In genomic region chr2:179522141-179522540, GRCm38 (mm10) we compare ENCODE assay signal across 13 mouse cellular contexts.
A peak's percentile ranks its signal among the peaks of the same experiment; 100 is the strongest.
DNase-seq lines count a peak whose midpoint lies in the region; ATAC-seq and TF ChIP-seq lines count a peak whose summit lies in the region.
"Had no signal": no experiment of that assay in that cellular context is flagged by ENCODE, and none has a peak within 500 bp of the region (broad histone marks: within the 10 kb centered on the region; RNA-seq: fewer than 3 reads in every experiment).

No protein-coding gene starts in this region.

- TF ChIP-seq CTCF in kidney, adult 2 months (conservative IDR thresholded peaks at IDR 0.05; ENCODE audit: insufficient read depth, insufficient read length, low read depth, low read length): no peak

- H3K4me3 ChIP-seq in forebrain, embryonic 13.5 days: no peak overlapping the region
- no peak overlapping the region for H3K4me3 ChIP-seq in midbrain, embryonic 11.5 days (ENCODE audit: low read depth, low read length)
- no peak overlapping the region for H3K4me3 ChIP-seq in kidney, adult 2 months (ENCODE audit: insufficient read depth, low read depth, low read length)
- H3K4me3 ChIP-seq: heart, embryonic 10.5 days had no signal

- H3K4me1 ChIP-seq in forebrain, embryonic 13.5 days: peaks cover 76% of the 10 kb centered on the region
- peaks cover 24% of the 10 kb centered on the region for H3K4me1 ChIP-seq in midbrain, embryonic 11.5 days (ENCODE audit: control insufficient read depth, insufficient read depth, low read length)
- no peaks in the 10 kb centered on the region for H3K4me1 ChIP-seq in kidney, adult 2 months (ENCODE audit: control insufficient read depth, insufficient read depth, low read length)

- no peaks in the 10 kb centered on the region for H3K36me3 ChIP-seq in forebrain, embryonic 13.5 days (ENCODE audit: poor library complexity, severe bottlenecking)
- no peaks in the 10 kb centered on the region for H3K36me3 ChIP-seq in midbrain, embryonic 11.5 days (ENCODE audit: control insufficient read depth, insufficient read depth, low read length)
- H3K36me3 ChIP-seq in kidney, adult 2 months (ENCODE audit: control insufficient read depth, insufficient read depth, low read length): no peaks in the 10 kb centered on the region
- H3K36me3 ChIP-seq: heart, embryonic 10.5 days had no signal

- no peak for TF ChIP-seq POLR2A in kidney, adult 2 months (IDR thresholded peaks at IDR 0.05; ENCODE audit: low read depth, low read length)

- peak; percentile 19 for DNase-seq in cerebellum, adult 8-10 months
- no peak for DNase-seq in cerebellum, adult 11-12 months
- peak; percentile 14 for DNase-seq in Muller cell, postnatal 12 days (ENCODE audit: inconsistent ontology term)
- peak; percentile 81 for DNase-seq in midbrain, embryonic 11.5 days (ENCODE audit: low spot score, missing footprints)
- DNase-seq in frontal cortex, postnatal 36 days (ENCODE audit: low spot score in 2 of 2): no peak
- no peak for DNase-seq in layer of hippocampus, adult 9-10 months (ENCODE audit: low spot score)
- no peak for DNase-seq in kidney, adult 2 months
- DNase-seq: adrenal gland, postnatal 36 days; lung, embryonic 14.5 days; thymus, adult 2 months had no signal

- ATAC-seq in forebrain, embryonic 13.5 days: no peak
- no peak for ATAC-seq in midbrain, embryonic 11.5 days (ENCODE audit: low FRiP score)

- H3K4me2 ChIP-seq in forebrain, embryonic 13.5 days: no peak overlapping the region
- H3K4me2 ChIP-seq in midbrain, embryonic 11.5 days: no peak overlapping the region
- H3K4me2 ChIP-seq: hindbrain, embryonic 14.5 days; lung, embryonic 14.5 days had no signal

- no peak overlapping the region for H3K9ac ChIP-seq in forebrain, embryonic 13.5 days
- H3K9ac ChIP-seq in midbrain, embryonic 11.5 days (ENCODE audit: low read length): no peak overlapping the region
- H3K9ac ChIP-seq: hindbrain, embryonic 14.5 days; lung, embryonic 14.5 days had no signal

- H3K9me3 ChIP-seq in forebrain, embryonic 13.5 days (replicated peaks): no peaks in the 10 kb centered on the region
- H3K9me3 ChIP-seq in midbrain, embryonic 11.5 days (ENCODE audit: control insufficient read depth, low read length): no peaks in the 10 kb centered on the region
- H3K9me3 ChIP-seq: heart, embryonic 10.5 days had no signal

- peak overlapping the region; percentile 32; the same call in 1 of the 2 replicates for H3K27ac ChIP-seq in forebrain, embryonic 13.5 days
- no peak overlapping the region for H3K27ac ChIP-seq in midbrain, embryonic 11.5 days (ENCODE audit: low read depth, low read length)
- H3K27ac ChIP-seq in kidney, adult 2 months (ENCODE audit: insufficient read depth, low read depth, low read length): no peak overlapping the region
- H3K27ac ChIP-seq: heart, embryonic 10.5 days; hindbrain, embryonic 14.5 days had no signal

- no peaks in the 10 kb centered on the region for H3K27me3 ChIP-seq in forebrain, embryonic 13.5 days
- no peaks in the 10 kb centered on the region for H3K27me3 ChIP-seq in midbrain, embryonic 11.5 days (ENCODE audit: control insufficient read depth, insufficient read depth, low read length)
- H3K27me3 ChIP-seq in kidney, adult 2 months (replicated peaks; ENCODE audit: control insufficient read depth, insufficient read depth, low read length): no peaks in the 10 kb centered on the region

- 7% methylated on average over 8 of the region's 8 CpGs for WGBS in forebrain, embryonic 13.5 days
- 10% methylated on average over 8 of the region's 8 CpGs for WGBS in midbrain, embryonic 11.5 days
- WGBS in kidney, adult 2 months: 40% methylated on average over 8 of the region's 8 CpGs

Comparison
In these comparisons a context has a peak if more than half of its experiments do, and no peak if none do; other contexts are left out.
1. DNase-seq: peak in cerebellum, adult 8-10 months (single experiment), Muller cell, postnatal 12 days (single experiment) and midbrain, embryonic 11.5 days (single experiment); none in cerebellum, adult 11-12 months (single experiment), frontal cortex, postnatal 36 days (0 of 2), layer of hippocampus, adult 9-10 months (single experiment) and kidney, adult 2 months (single experiment).